Mouse (Mus musculus): ENCODE data around the gene Htra3. TPM values are rescaled to one million over a fixed set of nuclear protein-coding genes. Genes with fewer than 3 reads are reported as not detected.

Htra3 gene
- polyA plus RNA-seq, 1 experiment from 2014 or later = 16.2 TPM

DNA sequence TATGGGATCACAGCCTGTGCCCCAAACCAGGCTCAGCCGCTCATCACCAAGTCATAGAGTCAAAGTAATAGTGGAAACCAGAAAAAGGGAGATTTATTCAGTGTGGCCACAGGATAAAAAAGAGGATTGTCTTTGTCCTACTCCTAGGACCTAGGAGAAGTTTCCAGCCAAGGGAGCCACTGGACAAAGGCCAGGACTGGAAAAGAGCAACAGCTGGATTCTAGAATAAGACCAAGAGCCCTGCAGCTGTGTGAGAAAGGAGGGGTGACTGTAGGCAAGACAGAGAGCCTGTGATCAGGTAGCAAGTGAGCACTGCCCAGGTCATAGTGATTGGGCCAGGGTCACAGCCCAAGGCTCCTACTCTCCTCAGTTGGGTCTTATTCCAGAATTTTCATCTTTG is 32.7 kb downstream of the Htra3 start:
- Histone ChIP-seq H3K27me3 (no peaks in the 10 kb centered on the region), H3K4me1 (replicated peaks) (no peaks in the 10 kb centered on the region), H3K9ac (no peak overlapping the region), H3K9me3 (no peaks in the 10 kb centered on the region), H3K27ac (replicated peaks) (no peak overlapping the region), H3K36me3 (no peaks in the 10 kb centered on the region), H3K4me2 (no peak overlapping the region), H3K4me3 (no peak overlapping the region)
- WGBS = 90% methylated on average over 1 of the region's 1 CpGs
- ATAC-seq (ENCODE audit: low read depth) = no peak

DNA sequence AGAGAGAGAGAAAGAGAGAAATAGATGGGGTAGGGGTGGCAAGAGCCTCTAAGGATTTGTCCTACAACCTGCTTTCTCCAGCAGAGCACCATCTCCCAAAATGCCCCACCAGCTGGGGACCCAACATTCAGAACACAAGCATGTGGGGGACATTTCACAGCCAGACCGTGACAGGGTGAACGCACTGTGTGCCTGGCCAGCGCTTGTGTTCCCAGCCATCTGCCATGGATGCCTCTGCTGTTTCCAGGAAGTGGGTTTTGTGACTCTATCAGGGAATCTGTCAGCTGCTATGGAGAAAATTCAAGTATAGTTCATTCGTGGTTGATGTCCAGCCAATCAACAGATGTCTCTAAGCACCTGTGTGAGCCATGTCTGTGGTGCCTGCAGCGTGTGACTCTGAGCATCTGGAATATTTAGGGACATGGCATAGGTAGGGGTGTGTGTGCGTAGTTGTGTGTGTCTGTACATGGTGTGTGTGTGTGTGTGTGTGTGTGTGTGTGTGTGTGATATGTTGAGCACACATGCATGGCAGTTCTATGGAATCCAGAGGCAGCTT is 33.6 kb downstream of the Htra3 start:
- Histone ChIP-seq H3K9ac (no peak overlapping the region), H3K27ac (replicated peaks) (no peak overlapping the region), H3K9me3 (no peaks in the 10 kb centered on the region), H3K27me3 (no peaks in the 10 kb centered on the region), H3K36me3 (no peaks in the 10 kb centered on the region), H3K4me3 (no peak overlapping the region), H3K4me2 (no peak overlapping the region), H3K4me1 (replicated peaks) (no peaks in the 10 kb centered on the region)
- no peak for ATAC-seq (ENCODE audit: low read depth)
- 80% methylated on average over 6 of the region's 6 CpGs for WGBS

DNA sequence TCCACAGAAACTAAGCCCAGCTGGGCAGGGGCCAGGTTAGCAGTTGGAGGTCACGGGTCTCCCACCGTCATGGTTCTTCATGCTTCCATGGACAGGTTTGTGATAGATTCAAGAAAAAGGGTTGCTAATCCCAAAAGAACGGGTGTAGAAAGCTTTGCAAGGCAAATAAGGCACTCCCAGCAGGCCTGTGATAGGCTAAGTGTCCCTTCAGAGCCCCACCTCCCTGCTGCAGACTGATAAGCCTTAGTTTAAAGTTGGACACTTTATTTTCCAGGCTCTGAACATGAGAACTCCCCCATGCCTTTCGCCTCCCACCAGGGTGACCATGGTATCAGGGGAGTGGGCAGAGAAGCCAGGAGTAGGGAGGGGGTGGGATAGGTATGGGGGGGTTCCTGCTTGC is 35.5 kb downstream of the Htra3 start:
- Histone ChIP-seq H3K4me1 (replicated peaks) (no peaks in the 10 kb centered on the region), H3K4me2 (no peak overlapping the region), H3K27ac (replicated peaks) (no peak overlapping the region), H3K27me3 (no peaks in the 10 kb centered on the region), H3K9me3 (no peaks in the 10 kb centered on the region), H3K9ac (no peak overlapping the region), H3K36me3 (no peaks in the 10 kb centered on the region), H3K4me3 (no peak overlapping the region)
- 69% methylated on average over 4 of the region's 4 CpGs for WGBS
- no peak for ATAC-seq (ENCODE audit: low read depth)

DNA sequence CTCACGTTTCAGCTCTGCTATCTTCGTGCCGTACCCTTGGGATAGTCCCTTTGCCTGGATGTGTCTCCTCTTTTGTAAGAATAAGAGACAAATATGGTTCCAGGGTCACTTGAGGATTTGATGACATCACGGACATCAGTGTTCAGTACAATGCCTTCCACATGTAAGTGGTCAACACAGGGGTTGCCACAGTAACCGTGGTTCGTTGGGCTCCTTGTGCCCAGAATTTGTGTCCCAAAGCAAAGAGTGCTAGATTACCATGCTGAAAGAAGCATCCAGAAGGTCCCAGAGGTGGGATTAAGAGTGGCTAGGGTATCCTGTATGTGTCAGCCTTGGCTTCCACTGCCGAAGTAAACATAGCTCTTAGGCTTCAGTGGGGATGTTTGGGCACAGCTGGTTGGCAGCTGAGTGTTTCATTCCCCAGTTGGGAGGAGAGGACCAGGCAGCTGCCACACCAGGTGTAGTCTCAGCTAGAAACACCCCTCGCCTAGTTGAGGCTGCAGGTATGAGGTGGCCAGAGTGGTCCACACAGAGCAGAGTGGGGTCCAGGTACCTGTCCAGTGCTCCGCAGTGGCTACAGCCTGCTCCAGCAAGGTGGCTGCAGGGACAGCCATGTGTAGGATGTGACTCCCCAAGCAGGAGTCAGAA is 36.1 kb downstream of the Htra3 start:
- no peaks in the 10 kb centered on the region for H3K36me3 ChIP-seq
- H3K27me3 ChIP-seq = no peaks in the 10 kb centered on the region
- 85% methylated on average over 9 of the region's 9 CpGs for WGBS
- no peaks in the 10 kb centered on the region for H3K4me1 ChIP-seq (replicated peaks)
- H3K9ac ChIP-seq = no peak overlapping the region
- no peak overlapping the region for H3K27ac ChIP-seq (replicated peaks)
- H3K4me3 ChIP-seq = no peak overlapping the region
- H3K9me3 ChIP-seq = no peaks in the 10 kb centered on the region
- no peak for ATAC-seq (ENCODE audit: low read depth)
- H3K4me2 ChIP-seq = no peak overlapping the region

DNA sequence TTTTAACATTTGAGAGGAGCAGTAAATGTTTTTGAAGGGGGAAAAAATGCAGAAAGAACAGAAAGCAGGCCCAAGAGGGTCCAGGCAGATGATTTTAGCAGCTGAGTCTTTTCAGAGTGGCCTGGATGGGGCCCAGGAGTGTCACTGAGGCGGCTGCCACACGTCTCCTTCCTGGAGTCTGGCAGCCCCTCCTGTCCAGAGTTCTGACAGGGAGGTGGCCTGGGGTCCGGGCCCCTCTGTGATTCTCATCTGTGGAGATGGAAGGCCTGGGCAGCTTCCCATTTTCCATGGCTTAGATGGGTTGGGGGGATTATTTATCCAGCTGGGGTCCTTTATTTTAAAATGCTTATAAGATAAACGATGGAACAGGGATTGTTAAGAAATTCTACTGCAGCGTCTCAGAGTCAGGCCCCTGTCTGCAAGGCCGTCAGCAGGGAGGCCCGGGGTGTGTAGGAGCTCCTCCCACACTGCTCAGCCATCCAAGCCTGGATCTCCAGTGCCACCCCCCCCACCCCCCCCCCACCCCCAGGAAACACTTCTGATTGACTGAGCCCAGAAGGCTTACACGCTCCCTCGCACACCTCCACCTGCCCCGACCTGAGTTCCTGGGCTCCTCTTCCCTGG is 37.5 kb downstream of the Htra3 start:
- H3K27ac ChIP-seq (replicated peaks) = no peak overlapping the region
- no peaks in the 10 kb centered on the region for H3K36me3 ChIP-seq
- no peak for ATAC-seq (ENCODE audit: low read depth)
- H3K4me3 ChIP-seq = no peak overlapping the region
- WGBS = 66% methylated on average over 10 of the region's 10 CpGs
- H3K4me1 ChIP-seq (replicated peaks) = no peaks in the 10 kb centered on the region
- H3K9me3 ChIP-seq = no peaks in the 10 kb centered on the region
- no peaks in the 10 kb centered on the region for H3K27me3 ChIP-seq
- no peak overlapping the region for H3K9ac ChIP-seq
- no peak overlapping the region for H3K4me2 ChIP-seq

DNA sequence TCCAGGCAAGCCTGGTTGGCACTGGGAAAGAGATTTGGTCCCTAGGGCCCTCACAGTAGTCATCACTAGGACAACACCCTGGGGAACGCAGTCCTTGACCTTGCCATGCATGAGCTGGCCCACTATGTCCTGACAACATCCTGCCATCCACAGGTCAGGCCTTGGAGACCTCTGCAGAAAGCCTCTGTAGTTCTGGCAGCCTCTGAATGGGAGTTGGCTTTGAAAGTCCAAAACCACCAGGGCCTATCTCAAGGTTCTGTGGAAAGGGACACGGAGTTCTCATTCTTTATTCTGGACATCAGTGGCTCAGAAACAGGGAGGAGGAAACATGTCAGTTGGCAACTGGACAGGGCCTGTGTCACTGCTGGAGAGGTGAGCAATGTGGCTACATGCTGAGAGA is 43.6 kb downstream of the Htra3 start:
- no peaks in the 10 kb centered on the region for H3K36me3 ChIP-seq
- no peak overlapping the region for H3K4me3 ChIP-seq
- H3K9me3 ChIP-seq = no peaks in the 10 kb centered on the region
- H3K4me2 ChIP-seq = no peak overlapping the region
- no peaks in the 10 kb centered on the region for H3K4me1 ChIP-seq (replicated peaks)
- ATAC-seq (ENCODE audit: low read depth) = no peak
- H3K27ac ChIP-seq (replicated peaks) = no peak overlapping the region
- no peaks in the 10 kb centered on the region for H3K27me3 ChIP-seq
- 82% methylated on average over 2 of the region's 2 CpGs for WGBS
- no peak overlapping the region for H3K9ac ChIP-seq

DNA sequence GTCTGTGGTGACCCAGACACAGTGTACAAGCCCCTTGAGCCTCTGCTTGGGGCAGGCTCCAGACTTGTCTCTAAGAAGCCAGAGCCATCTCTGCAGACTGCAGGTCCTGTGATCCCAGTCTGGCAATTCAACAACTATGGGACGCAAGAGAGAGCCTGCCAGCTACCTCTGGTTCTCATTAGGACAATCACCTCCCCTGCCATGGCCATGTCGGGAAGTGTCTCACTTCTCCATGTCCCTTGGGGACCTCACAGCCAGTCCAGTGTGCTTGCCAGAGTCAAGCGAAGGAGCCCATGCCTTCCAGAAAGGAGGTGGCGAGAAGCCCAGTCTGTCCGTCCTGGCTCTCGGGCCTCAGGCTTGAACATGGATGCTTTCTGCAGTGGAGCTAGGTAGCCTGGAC is 46.7 kb downstream of the Htra3 start:
- 85% methylated on average over 6 of the region's 6 CpGs for WGBS
- Histone ChIP-seq H3K36me3 (no peaks in the 10 kb centered on the region), H3K4me1 (replicated peaks) (no peaks in the 10 kb centered on the region), H3K27me3 (no peaks in the 10 kb centered on the region), H3K27ac (replicated peaks) (no peak overlapping the region), H3K4me2 (no peak overlapping the region), H3K9ac (no peak overlapping the region), H3K4me3 (no peak overlapping the region), H3K9me3 (no peaks in the 10 kb centered on the region)
- ATAC-seq (ENCODE audit: low read depth) = no peak

DNA sequence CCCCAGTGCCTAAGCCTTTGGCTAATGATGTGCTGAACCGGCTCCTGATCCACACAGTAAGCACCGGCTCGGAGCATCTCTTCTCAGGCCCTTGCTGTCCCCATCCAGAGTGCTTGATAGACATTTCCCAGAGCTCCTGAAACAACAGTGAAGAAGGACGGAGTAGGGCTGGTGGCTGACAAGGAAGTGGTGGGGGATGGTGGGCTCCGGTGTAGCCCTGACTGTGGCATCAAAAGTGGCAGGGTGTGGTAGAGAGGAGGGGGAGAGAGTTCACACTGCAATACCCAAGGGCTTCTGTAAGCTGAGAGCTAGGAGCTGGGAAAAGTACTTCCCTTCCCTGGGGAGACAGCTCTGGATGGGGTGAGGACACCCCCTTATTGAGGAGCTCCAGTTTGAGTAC is 47.8 kb downstream of the Htra3 start:
- Histone ChIP-seq H3K9ac (no peak overlapping the region), H3K27me3 (no peaks in the 10 kb centered on the region), H3K27ac (replicated peaks) (no peak overlapping the region), H3K9me3 (no peaks in the 10 kb centered on the region), H3K4me2 (no peak overlapping the region), H3K36me3 (no peaks in the 10 kb centered on the region), H3K4me1 (replicated peaks) (no peaks in the 10 kb centered on the region), H3K4me3 (no peak overlapping the region)
- 79% methylated on average over 5 of the region's 5 CpGs for WGBS
- no peak for ATAC-seq (ENCODE audit: low read depth)

DNA sequence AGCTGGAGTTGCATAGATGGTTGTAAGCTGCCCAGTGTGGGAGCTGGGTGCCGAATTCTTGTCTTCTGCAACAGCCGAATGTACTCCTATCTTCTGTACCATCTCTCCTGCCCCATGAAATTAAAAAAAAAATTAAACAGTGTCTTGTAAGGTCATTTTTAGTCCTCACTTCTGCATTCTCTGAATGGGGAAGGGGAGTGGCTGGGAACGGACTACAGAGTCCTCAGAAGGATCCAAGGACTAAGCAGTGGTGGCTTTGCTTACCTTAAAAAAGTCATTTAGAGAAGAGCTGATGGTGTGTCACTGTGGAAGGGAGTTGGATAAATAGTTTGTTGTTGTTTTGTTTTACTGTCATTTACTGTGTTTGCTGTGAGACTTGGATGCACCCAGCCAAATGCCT is 48.4 kb downstream of the Htra3 start:
- Histone ChIP-seq H3K9me3 (no peaks in the 10 kb centered on the region), H3K4me2 (no peak overlapping the region), H3K36me3 (no peaks in the 10 kb centered on the region), H3K27ac (replicated peaks) (no peak overlapping the region), H3K27me3 (no peaks in the 10 kb centered on the region), H3K4me1 (replicated peaks) (no peaks in the 10 kb centered on the region), H3K9ac (no peak overlapping the region), H3K4me3 (no peak overlapping the region)
- ATAC-seq (ENCODE audit: low read depth) = no peak
- WGBS = 86% methylated on average over 3 of the region's 3 CpGs

DNA sequence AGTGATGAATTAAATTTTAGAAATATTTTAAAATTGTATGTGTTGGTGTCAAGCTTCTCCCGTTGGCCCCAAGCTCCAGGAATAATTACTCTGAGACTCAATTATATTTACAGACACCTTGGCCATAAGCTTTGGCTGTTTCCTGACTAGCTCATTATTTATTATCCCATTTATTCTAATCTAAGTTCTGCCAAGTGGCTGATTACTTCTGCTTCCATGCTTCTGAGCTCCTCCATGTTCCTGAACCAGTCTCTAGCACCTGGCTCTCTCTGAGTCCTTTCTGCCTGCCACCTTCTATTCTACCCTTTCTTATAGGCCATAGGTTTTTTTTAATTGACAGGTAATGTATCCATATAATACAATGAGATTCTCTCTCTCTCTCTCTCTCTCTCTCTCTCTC is 48.9 kb downstream of the Htra3 start:
- H3K36me3 ChIP-seq = no peaks in the 10 kb centered on the region
- no peaks in the 10 kb centered on the region for H3K9me3 ChIP-seq
- no peaks in the 10 kb centered on the region for H3K27me3 ChIP-seq
- no peak overlapping the region for H3K9ac ChIP-seq
- H3K4me2 ChIP-seq = no peak overlapping the region
- WGBS = 74% methylated on average over 1 of the region's 1 CpGs
- H3K27ac ChIP-seq (replicated peaks) = no peak overlapping the region
- no peaks in the 10 kb centered on the region for H3K4me1 ChIP-seq (replicated peaks)
- ATAC-seq (ENCODE audit: low read depth) = no peak
- no peak overlapping the region for H3K4me3 ChIP-seq

DNA sequence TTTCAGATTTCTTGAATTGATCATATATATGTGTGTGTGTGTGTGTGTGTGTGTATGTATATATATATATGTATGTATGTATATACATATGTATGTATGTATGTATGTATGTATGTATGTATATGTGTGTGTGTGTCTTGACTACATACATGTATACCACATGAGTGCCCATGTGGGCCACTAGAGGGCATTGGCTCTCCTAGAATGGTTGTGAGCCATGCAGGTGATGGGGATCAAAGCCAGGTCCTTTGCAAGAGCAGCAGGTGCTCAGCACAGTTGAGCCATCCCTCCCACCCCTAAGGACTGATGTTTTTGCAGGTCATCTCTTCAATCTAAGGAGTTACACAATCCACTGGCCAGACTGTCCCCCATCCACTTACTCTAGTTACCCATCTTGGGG is 50.2 kb downstream of the Htra3 start:
- no peaks in the 10 kb centered on the region for H3K36me3 ChIP-seq
- H3K27ac ChIP-seq (replicated peaks) = no peak overlapping the region
- ATAC-seq (ENCODE audit: low read depth) = no peak
- no peaks in the 10 kb centered on the region for H3K27me3 ChIP-seq
- no peak overlapping the region for H3K4me2 ChIP-seq
- H3K4me3 ChIP-seq = no peak overlapping the region
- H3K9me3 ChIP-seq = no peaks in the 10 kb centered on the region
- no peaks in the 10 kb centered on the region for H3K4me1 ChIP-seq (replicated peaks)
- H3K9ac ChIP-seq = no peak overlapping the region

DNA sequence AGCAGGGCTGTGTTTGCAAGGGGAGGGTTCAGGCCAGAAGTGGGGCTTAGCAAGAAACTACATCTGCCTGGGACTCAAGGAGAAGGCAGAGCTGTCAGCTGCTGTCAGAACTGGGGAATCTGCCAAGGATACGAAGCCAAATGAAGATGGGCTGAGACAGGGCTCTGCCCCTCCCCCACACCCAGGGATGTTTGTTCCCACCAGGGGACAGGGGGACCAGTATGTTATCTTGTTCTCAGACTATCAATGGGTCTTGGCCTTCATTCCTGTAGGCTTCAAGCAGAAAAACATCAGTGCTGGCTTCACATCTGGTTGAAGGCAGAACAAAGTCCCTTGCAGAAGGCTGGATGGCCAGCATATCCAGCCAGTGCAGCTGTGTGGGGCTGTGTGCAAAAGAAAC is 50.9 kb downstream of the Htra3 start:
- Histone ChIP-seq H3K36me3 (no peaks in the 10 kb centered on the region), H3K27me3 (no peaks in the 10 kb centered on the region), H3K4me2 (no peak overlapping the region), H3K4me1 (replicated peaks) (no peaks in the 10 kb centered on the region), H3K27ac (replicated peaks) (no peak overlapping the region), H3K4me3 (no peak overlapping the region), H3K9ac (no peak overlapping the region), H3K9me3 (no peaks in the 10 kb centered on the region)
- 52% methylated on average over 1 of the region's 1 CpGs for WGBS
- no peak for ATAC-seq (ENCODE audit: low read depth)

DNA sequence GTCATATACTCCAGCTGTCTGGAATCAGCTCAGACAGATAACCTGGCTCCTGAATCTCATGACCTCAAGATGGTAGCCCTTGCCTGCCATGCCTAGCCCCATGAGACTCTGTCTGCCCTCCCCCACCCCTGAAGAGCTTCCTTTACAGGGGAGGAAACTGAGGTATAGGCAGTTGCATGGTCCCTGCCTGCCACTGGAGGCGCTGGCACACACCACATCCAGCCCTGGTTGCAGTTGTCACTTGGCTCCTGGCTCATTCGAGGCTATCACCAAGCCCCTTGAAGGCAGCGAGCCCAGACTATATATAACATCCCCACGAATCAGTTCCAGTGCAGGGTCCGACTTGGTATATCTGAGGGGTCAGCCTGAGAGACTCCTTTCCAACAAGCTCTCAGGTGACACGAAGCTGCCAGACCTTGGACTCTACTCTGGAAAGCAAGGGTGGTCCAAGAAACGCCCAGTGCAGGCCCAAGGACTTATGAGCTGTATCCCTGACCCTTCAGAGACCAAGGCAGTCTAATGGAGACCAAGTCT is 52.2 kb downstream of the Htra3 start:
- Histone ChIP-seq H3K36me3 (no peaks in the 10 kb centered on the region), H3K9ac (no peak overlapping the region), H3K27me3 (no peaks in the 10 kb centered on the region), H3K4me3 (no peak overlapping the region), H3K4me2 (no peak overlapping the region), H3K9me3 (no peaks in the 10 kb centered on the region), H3K4me1 (replicated peaks) (no peaks in the 10 kb centered on the region), H3K27ac (replicated peaks) (no peak overlapping the region)
- no peak for ATAC-seq (ENCODE audit: low read depth)
- 66% methylated on average over 7 of the region's 7 CpGs for WGBS
